Mouse (Mus musculus): ENCODE data around the gene Plxnc1. TPM values are rescaled to one million over a fixed set of nuclear protein-coding genes. Genes with fewer than 3 reads are reported as not detected.

Gene Plxnc1
- polyA plus RNA-seq, 1 experiment from 2014 or later, result 1.9 TPM

DNA sequence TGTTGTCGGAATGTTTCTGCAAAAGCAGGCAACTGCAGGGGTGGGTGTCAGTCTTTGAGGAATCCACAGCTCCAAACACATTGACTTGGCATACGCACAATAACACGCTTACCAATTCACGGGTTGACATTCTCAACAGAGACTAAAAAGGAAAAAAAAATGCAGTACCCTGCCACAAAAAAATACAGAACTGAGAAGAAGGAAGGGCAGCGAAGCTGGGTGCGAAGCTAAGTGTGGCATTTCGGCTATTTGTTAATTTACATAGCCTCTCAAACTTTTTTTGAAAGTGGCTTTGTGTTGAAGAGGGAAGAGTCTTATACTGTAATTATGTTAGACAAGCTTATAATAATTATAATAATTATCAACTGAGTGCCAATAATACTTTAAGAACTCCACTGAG is 13.1 kb upstream of the Plxnc1 start:
- CTCF ChIA-PET, result interaction anchor here (0.8 to 1.5 kb wide), 4 partner anchors 72 to 334 kb away, joined by 3 to 5 read pairs (median 3); no protein-coding TSS in a partner anchor
- in situ Hi-C loops (cut with MboI; ENCODE audit: low pct_unique_long_range_greater_than_20kb), result no loop called here
- no peak for ATAC-seq
- DNase-seq (ENCODE audit: low read depth, low spot score), result no peak
- TF ChIP-seq CTCF (IDR thresholded peaks at IDR 0.05), result no peak
- peaks cover 14% of the 10 kb centered on the region for H3K27me3 ChIP-seq
- POLR2A ChIA-PET, result no interaction called here

DNA sequence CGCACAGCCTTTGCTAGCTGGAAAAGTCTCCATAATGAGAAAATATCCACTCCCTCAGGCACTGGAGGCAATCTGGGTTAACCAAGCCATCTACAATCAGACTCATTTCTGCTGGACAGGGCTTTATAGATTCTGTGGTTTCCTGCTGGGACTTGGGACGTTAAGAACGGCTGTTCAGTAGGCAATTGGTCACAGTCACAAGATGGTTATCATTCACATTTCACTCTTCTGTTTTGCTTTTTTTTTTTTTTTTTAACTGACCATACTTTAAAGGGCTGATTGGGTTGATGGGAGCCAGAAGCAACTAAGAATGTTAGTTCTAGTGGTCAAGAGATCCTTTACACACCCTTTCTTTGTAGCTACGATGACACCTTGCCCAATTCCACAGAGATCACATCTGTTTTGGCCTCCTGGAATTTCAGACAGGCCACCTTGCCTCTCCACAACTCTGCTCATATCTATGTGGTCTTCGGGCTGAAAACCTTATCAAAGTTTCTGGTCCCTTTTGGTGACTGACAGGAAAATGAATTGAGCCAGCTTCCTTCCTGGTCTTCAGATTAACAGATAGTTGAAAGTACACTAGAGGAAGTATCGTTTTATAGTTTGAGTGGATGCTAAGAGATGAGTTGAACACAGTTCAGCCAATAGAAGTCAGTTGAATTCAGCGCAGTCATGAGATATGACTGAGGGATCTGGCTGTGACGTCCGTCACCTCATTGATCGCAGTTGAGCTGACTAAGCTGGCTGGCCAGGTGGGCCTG is 3.5 kb upstream of the Plxnc1 start:
- POLR2A ChIA-PET, result interaction anchor here (0.7 kb wide), 1 partner anchor 317 kb away, joined by 3 read pairs; no protein-coding TSS in a partner anchor
- DNase-seq (ENCODE audit: low read depth, low spot score) (no peak), ATAC-seq (no peak)
- no peak for TF ChIP-seq CTCF (IDR thresholded peaks at IDR 0.05)
- H3K27me3 ChIP-seq, result peaks cover 25% of the 10 kb centered on the region
- CTCF ChIA-PET, result interaction anchor here (0.7 kb wide), 1 partner anchor 320 kb away, joined by 3 read pairs; no protein-coding TSS in a partner anchor
- in situ Hi-C loops (cut with MboI; ENCODE audit: low pct_unique_long_range_greater_than_20kb), result no loop called here

GRCm38 (mm10) chr10:94947386-94947785 is 2.8 kb upstream of the Plxnc1 start:
- ATAC-seq, result no peak
- peaks cover 28% of the 10 kb centered on the region for H3K27me3 ChIP-seq
- DNase-seq (ENCODE audit: low read depth, low spot score), result no peak
- ChIA-PET CTCF (interaction anchor here (0.7 to 2.3 kb wide), 3 partner anchors 11 to 324 kb away, joined by 3 to 8 read pairs (median 5); no protein-coding TSS in a partner anchor), POLR2A (no interaction called here)
- in situ Hi-C loops (cut with MboI; ENCODE audit: low pct_unique_long_range_greater_than_20kb), result no loop called here
- no peak for TF ChIP-seq CTCF (IDR thresholded peaks at IDR 0.05)

DNA sequence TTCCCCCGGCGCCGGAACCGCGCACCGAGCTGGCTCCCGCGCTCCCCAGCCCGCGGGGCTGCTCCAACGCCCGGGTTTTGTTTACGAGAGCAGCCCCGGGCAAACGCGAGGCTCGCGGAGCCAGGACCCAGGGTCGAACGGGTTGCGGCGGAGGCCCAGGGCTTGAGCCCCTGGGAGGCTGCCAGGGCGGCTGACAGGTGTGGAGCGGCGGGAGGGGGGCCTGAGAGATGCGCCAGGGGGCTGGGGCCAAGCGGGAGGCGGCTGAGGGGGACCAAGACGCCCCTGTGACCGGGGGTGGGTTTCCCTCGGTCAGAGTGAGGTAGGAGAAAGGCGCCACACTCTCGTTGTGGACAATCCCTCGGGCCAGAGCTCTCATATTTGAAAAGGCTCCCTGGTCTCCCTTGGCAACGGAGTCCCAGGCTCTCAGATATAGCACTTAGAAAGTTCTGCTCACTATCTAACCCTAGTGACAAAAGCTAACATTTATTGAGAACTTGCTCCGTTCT is 624 bp upstream of the Plxnc1 start:
- in situ Hi-C loops (cut with MboI; ENCODE audit: low pct_unique_long_range_greater_than_20kb), result no loop called here
- ATAC-seq (no peak), DNase-seq (ENCODE audit: low read depth, low spot score) (no peak)
- CTCF ChIA-PET, result interaction anchor here (0.7 to 2.3 kb wide), 2 partner anchors 322 to 336 kb away, joined by 3 to 8 read pairs; no protein-coding TSS in a partner anchor
- H3K27me3 ChIP-seq, result peaks cover 40% of the 10 kb centered on the region
- POLR2A ChIA-PET, result no interaction called here
- no peak for TF ChIP-seq CTCF (IDR thresholded peaks at IDR 0.05)

GRCm38 (mm10) chr10:94943846-94944690 is 567 bp downstream of the Plxnc1 start:
- DNase-seq (ENCODE audit: low read depth, low spot score), result no peak
- ATAC-seq, result peak; percentile 17
- CTCF ChIA-PET, result no interaction called here
- H3K27me3 ChIP-seq, result peaks cover 40% of the 10 kb centered on the region
- in situ Hi-C loops (cut with MboI; ENCODE audit: low pct_unique_long_range_greater_than_20kb), result no loop called here
- TF ChIP-seq CTCF (IDR thresholded peaks at IDR 0.05), result no peak
- POLR2A ChIA-PET, result no interaction called here

DNA sequence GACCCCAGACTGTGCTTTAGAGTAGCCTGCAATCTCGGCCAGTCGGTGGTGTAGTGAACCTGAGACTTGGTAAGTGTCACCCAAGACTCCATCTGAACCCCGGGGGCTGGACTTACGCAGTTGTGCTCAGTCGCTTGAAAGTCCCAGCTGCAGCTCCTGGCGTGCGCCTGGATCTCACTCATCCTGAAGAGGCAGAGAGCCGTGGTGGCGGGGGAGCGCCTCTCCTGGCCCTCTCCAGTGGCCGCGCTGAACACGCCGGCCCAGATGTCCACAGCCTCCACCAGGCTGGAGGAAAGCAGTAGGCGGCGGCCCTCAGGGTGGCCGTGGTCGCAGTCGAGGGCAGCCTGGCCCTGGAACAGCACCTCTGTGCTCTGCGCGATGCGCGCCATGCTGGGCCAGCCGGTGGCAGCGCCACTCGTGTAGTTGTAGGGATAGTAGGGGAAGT is 1.2 kb downstream of the Plxnc1 start:
- ATAC-seq, result no peak
- peaks cover 39% of the 10 kb centered on the region for H3K27me3 ChIP-seq
- TF ChIP-seq CTCF (IDR thresholded peaks at IDR 0.05), result no peak
- DNase-seq (ENCODE audit: low read depth, low spot score), result no peak
- ChIA-PET CTCF (no interaction called here), POLR2A (no interaction called here)
- in situ Hi-C loops (cut with MboI; ENCODE audit: low pct_unique_long_range_greater_than_20kb), result no loop called here

DNA sequence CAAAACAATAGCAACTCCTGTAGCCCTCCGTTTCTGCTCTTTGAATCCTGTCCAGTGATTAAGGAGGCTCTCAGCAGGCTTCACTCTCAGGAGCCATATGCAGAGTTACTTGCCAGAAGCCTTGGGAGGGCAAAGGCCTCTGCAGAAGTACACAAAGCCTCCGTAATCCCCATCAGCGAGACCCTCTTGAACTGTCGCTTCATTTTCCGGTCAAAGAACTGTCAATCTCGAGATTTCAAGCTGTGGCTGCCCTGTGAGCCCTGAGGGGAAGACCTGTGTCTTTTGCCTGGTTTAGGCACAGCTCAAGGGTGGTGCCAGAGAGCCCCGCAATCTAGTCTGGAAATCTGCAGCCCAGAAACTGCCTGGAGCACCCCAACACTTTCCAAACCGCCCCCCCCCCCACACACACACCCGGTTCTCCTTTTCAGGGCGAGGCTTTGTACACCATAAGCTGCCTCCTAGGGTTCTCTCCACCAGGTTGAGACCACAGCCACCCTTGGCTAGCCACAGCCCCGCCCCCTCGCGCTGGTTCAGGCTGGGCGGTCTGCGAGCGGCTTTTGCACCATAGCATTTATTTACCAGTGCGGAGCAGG is 2.1 kb downstream of the Plxnc1 start:
- in situ Hi-C loops (cut with MboI; ENCODE audit: low pct_unique_long_range_greater_than_20kb), result no loop called here
- no peak for DNase-seq (ENCODE audit: low read depth, low spot score)

GRCm38 (mm10) chr10:94941551-94941950 is 3.1 kb downstream of the Plxnc1 start:
- no peak for DNase-seq (ENCODE audit: low read depth, low spot score)
- CTCF ChIA-PET, result no interaction called here
- POLR2A ChIA-PET, result no interaction called here
- no peak for ATAC-seq
- H3K27me3 ChIP-seq, result peaks cover 37% of the 10 kb centered on the region
- in situ Hi-C loops (cut with MboI; ENCODE audit: low pct_unique_long_range_greater_than_20kb), result no loop called here
- TF ChIP-seq CTCF (IDR thresholded peaks at IDR 0.05), result no peak

More for the DNA sequence above, 2.1 kb downstream of the Plxnc1 start:
- TF ChIP-seq CTCF (IDR thresholded peaks at IDR 0.05), result no peak
- POLR2A ChIA-PET, result no interaction called here
- H3K27me3 ChIP-seq, result peaks cover 37% of the 10 kb centered on the region
- ATAC-seq, result no peak
- CTCF ChIA-PET, result no interaction called here

DNA sequence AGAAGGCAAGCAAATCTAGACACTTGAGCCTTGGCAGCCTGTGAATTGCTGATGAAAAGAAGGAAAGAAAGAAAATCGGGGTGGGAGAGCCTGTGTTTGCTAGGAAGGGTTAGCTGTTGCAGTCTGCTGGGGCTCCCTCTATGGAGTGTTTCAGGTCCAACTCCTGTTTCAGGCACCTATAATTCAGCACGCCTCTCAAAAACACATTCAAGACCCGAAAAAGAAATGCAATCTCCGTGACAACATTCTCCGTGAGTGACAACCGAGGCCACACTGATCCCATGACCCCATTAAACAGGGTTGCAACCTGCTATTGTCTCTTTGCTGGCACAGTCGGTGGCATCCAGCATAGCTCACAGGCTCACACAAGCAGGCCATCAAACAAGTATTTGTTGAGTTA is 3.8 kb downstream of the Plxnc1 start:
- POLR2A ChIA-PET, result interaction anchor here (0.6 kb wide), 1 partner anchor 21 kb away, joined by 4 read pairs; no protein-coding TSS in a partner anchor
- no peak for ATAC-seq

DNA sequence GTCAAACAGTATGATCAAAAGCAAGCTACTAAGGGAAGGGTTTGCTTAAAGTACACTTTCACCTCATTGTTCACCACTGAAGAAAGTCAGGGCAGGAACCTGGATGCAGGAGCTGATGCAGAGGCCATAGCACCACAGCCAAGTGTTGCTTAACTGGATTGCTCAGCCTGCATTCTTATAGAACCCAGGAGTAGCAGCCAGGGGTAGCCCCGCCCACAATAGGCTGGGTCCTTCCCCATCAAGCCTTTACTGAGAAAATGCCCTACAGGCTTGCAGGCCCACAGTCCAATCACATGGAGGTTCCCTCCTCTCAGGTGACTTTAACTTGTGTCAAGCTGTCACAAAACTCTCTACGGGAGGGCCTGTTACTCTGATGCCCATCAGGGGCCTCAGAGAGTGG is 4.6 kb downstream of the Plxnc1 start:
- peaks cover 31% of the 10 kb centered on the region for H3K27me3 ChIP-seq
- TF ChIP-seq CTCF (IDR thresholded peaks at IDR 0.05), result no peak
- DNase-seq (ENCODE audit: low read depth, low spot score), result no peak
- ChIA-PET CTCF (interaction anchor here (0.7 to 1.3 kb wide), 3 partner anchors 9 to 22 kb away, joined by 3 to 4 read pairs (median 4); no protein-coding TSS in a partner anchor), POLR2A (interaction anchor here (0.6 kb wide), 1 partner anchor 21 kb away, joined by 4 read pairs; no protein-coding TSS in a partner anchor)
- in situ Hi-C loops (cut with MboI; ENCODE audit: low pct_unique_long_range_greater_than_20kb), result no loop called here
- ATAC-seq, result no peak

More for the DNA sequence above, 3.8 kb downstream of the Plxnc1 start:
- in situ Hi-C loops (cut with MboI; ENCODE audit: low pct_unique_long_range_greater_than_20kb), result no loop called here
- CTCF ChIA-PET, result interaction anchor here (1.1 to 1.3 kb wide), 2 partner anchors 9 to 23 kb away, joined by 4 read pairs; no protein-coding TSS in a partner anchor
- TF ChIP-seq CTCF (IDR thresholded peaks at IDR 0.05), result no peak
- H3K27me3 ChIP-seq, result peaks cover 33% of the 10 kb centered on the region
- no peak for DNase-seq (ENCODE audit: low read depth, low spot score)
